Mouse (Mus musculus): ENCODE results near the gene Sertad2. TPM values are rescaled to one million over a fixed set of nuclear protein-coding genes. Genes with fewer than 3 reads are reported as not detected.

Sertad2 gene
- total and polyA plus RNA-seq, 3 experiments, result 5.9 to 13.1 (median 6.0) TPM

GRCm38 (mm10) chr11:20514757-20515156, 28.3 kb upstream of the Sertad2 start:
- H3K9ac ChIP-seq (ENCODE audit: insufficient read depth, low read depth), result no peak overlapping the region
- DNase-seq (ENCODE audit: extremely low read depth), result no peak
- dilution Hi-C loops (cut with MboI; ENCODE audit: extremely low pct_ligation_motif_present, extremely low pct_unique_long_range_greater_than_20kb, low sequenced_read_pairs), result no loop called here

GRCm38 (mm10) chr11:20521321-20521720, 21.7 kb upstream of the Sertad2 start:
- Histone ChIP-seq H3K36me3 (replicated peaks in 1 of 2; ENCODE audit: control insufficient read depth in 1 of 2, insufficient read depth in 1 of 2, low read length in 1 of 2) (no peaks in the 10 kb centered on the region), H3K4me1 (ENCODE audit: control insufficient read depth in 1 of 2, insufficient read depth in 2 of 2) (peaks cover 0 to 3% of the 10 kb centered on the region in 2 experiments; a peak in 1 of 4 replicates), H3K27ac (ENCODE audit: insufficient read depth, low read depth) (no peak overlapping the region), H3K4me3 (replicated peaks in 1 of 3; ENCODE audit: low read depth in 2 of 3, low read length in 2 of 3, poor library complexity in 1 of 3) (no peak overlapping the region), H3K9me3 (replicated peaks; ENCODE audit: low read length) (no peaks in the 10 kb centered on the region), H3K4me2 (ENCODE audit: insufficient read depth, low read depth, poor library complexity, severe bottlenecking) (no peak overlapping the region), H3K9ac (ENCODE audit: insufficient read depth, low read depth) (no peak overlapping the region), H3K79me2 (replicated peaks; ENCODE audit: control insufficient read depth, extremely low read depth, insufficient read depth, poor library complexity, severe bottlenecking) (no peaks in the 10 kb centered on the region), H3K27me3 (replicated peaks) (no peaks in the 10 kb centered on the region)
- TF ChIP-seq USF1 (IDR thresholded peaks at IDR 0.05; ENCODE audit: low read depth, low read length), result no peak
- no peak for TF ChIP-seq HCFC1 (IDR thresholded peaks at IDR 0.05; ENCODE audit: low read depth, low read length)
- TF ChIP-seq IRF4 (IDR thresholded peaks at IDR 0.05; ENCODE audit: low read depth, low read length), result no peak
- no peak for DNase-seq (ENCODE audit: extremely low read depth)
- in situ Hi-C loops (cut with MboI; ENCODE audit: low pct_ligation_motif_present, low pct_unique_long_range_greater_than_20kb, low sequenced_read_pairs) (no loop called here), dilution Hi-C loops (cut with MboI; ENCODE audit: extremely low pct_ligation_motif_present, extremely low pct_unique_long_range_greater_than_20kb, low sequenced_read_pairs) (no loop called here)

More at GRCm38 (mm10) chr11:20514757-20515156, 28.3 kb upstream of the Sertad2 start:
- H3K4me3 ChIP-seq (replicated peaks in 1 of 3; ENCODE audit: low read depth in 2 of 3, low read length in 2 of 3, poor library complexity in 1 of 3), result no peak overlapping the region
- H3K79me2 ChIP-seq (replicated peaks; ENCODE audit: control insufficient read depth, extremely low read depth, insufficient read depth, poor library complexity, severe bottlenecking), result no peaks in the 10 kb centered on the region
- in situ Hi-C loops (cut with MboI; ENCODE audit: low pct_ligation_motif_present, low pct_unique_long_range_greater_than_20kb, low sequenced_read_pairs), result no loop called here
- no peak overlapping the region for H3K27ac ChIP-seq (ENCODE audit: insufficient read depth, low read depth)
- H3K9me3 ChIP-seq (replicated peaks; ENCODE audit: low read length), result peaks cover 3% of the 10 kb centered on the region
- H3K4me1 ChIP-seq (ENCODE audit: control insufficient read depth in 1 of 2, insufficient read depth in 2 of 2), result peaks cover 0 to 6% of the 10 kb centered on the region in 2 experiments; a peak in 1 of 4 replicates
- H3K36me3 ChIP-seq (replicated peaks in 1 of 2; ENCODE audit: control insufficient read depth in 1 of 2, insufficient read depth in 1 of 2, low read length in 1 of 2), result no peaks in the 10 kb centered on the region
- H3K27me3 ChIP-seq (replicated peaks), result no peaks in the 10 kb centered on the region
- TF ChIP-seq TBP (conservative IDR thresholded peaks at IDR 0.05; ENCODE audit: low read depth, low read length), result no peak
- no peak for TF ChIP-seq USF2 (conservative IDR thresholded peaks at IDR 0.05; ENCODE audit: low read depth, low read length)
- TF ChIP-seq BHLHE40 (IDR thresholded peaks at IDR 0.05; ENCODE audit: low read depth, low read length), result no peak
- no peak overlapping the region for H3K4me2 ChIP-seq (ENCODE audit: insufficient read depth, low read depth, poor library complexity, severe bottlenecking)

GRCm38 (mm10) chr11:20522750-20523149, 20.3 kb upstream of the Sertad2 start:
- Histone ChIP-seq H3K4me3 (replicated peaks in 1 of 3; ENCODE audit: low read depth in 2 of 3, low read length in 2 of 3, poor library complexity in 1 of 3) (no peak overlapping the region), H3K9me3 (replicated peaks; ENCODE audit: low read length) (no peaks in the 10 kb centered on the region), H3K36me3 (replicated peaks in 1 of 2; ENCODE audit: control insufficient read depth in 1 of 2, insufficient read depth in 1 of 2, low read length in 1 of 2) (no peaks in the 10 kb centered on the region), H3K27me3 (replicated peaks) (no peaks in the 10 kb centered on the region), H3K27ac (ENCODE audit: insufficient read depth, low read depth) (no peak overlapping the region), H3K79me2 (replicated peaks; ENCODE audit: control insufficient read depth, extremely low read depth, insufficient read depth, poor library complexity, severe bottlenecking) (no peaks in the 10 kb centered on the region), H3K4me2 (ENCODE audit: insufficient read depth, low read depth, poor library complexity, severe bottlenecking) (no peak overlapping the region), H3K9ac (ENCODE audit: insufficient read depth, low read depth) (no peak overlapping the region), H3K4me1 (ENCODE audit: control insufficient read depth in 1 of 2, insufficient read depth in 2 of 2) (peaks cover 0 to 3% of the 10 kb centered on the region in 2 experiments; a peak in 1 of 4 replicates)
- dilution Hi-C loops (cut with MboI; ENCODE audit: extremely low pct_ligation_motif_present, extremely low pct_unique_long_range_greater_than_20kb, low sequenced_read_pairs), result no loop called here
- no peak for DNase-seq (ENCODE audit: extremely low read depth)
- in situ Hi-C loops (cut with MboI; ENCODE audit: low pct_ligation_motif_present, low pct_unique_long_range_greater_than_20kb, low sequenced_read_pairs), result no loop called here
- TF ChIP-seq MAX (IDR thresholded peaks at IDR 0.05; ENCODE audit: low read length), result no peak
- TF ChIP-seq KAT2A (IDR thresholded peaks at IDR 0.05; ENCODE audit: insufficient replicate concordance, low read length), result no peak
- no peak for TF ChIP-seq ZKSCAN1 (IDR thresholded peaks at IDR 0.05; ENCODE audit: borderline replicate concordance, low read depth, low read length)
- TF ChIP-seq ETS1 (conservative IDR thresholded peaks at IDR 0.05; ENCODE audit: low read depth, low read length), result no peak
- TF ChIP-seq RCOR1 (conservative IDR thresholded peaks at IDR 0.05; ENCODE audit: low read depth, low read length), result no peak
- no peak for TF ChIP-seq GABPA (IDR thresholded peaks at IDR 0.05; ENCODE audit: insufficient replicate concordance, low read depth, low read length)
- TF ChIP-seq NRF1 (IDR thresholded peaks at IDR 0.05; ENCODE audit: low read depth, low read length), result no peak
- TF ChIP-seq MEF2A (IDR thresholded peaks at IDR 0.05; ENCODE audit: borderline replicate concordance, low read depth, low read length), result no peak
- no peak for TF ChIP-seq NELFE (IDR thresholded peaks at IDR 0.05; ENCODE audit: low read depth, low read length)
- TF ChIP-seq TCF12 (IDR thresholded peaks at IDR 0.05; ENCODE audit: low read depth, low read length), result no peak
- no peak for TF ChIP-seq ZC3H11A (IDR thresholded peaks at IDR 0.05; ENCODE audit: low read depth, low read length)
- no peak for TF ChIP-seq SIN3A (IDR thresholded peaks at IDR 0.05; ENCODE audit: low read length)
